Mouse (Mus musculus): Measurements from ENCODE around the gene Tnfrsf8.

DNA sequence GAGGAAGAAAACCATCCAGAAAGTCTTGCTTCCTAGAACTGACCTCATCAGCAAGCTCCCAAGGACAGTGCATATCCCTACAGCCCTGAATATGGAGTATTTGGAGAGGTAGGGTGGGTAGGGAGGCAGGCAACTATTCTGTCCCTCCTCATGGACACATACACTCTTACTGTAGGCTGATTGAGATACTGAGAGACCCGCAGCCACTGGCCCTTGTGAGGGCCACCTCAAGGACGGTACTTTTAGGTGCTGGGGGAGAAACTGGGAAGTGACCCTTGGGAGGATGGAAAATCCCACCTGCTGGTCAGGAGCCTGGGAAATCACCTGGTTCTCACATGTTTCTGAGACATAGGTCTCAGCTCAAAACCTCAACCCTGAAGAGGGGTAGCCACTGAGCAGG, 67.4 kb downstream of the Tnfrsf8 start:
- TF ChIP-seq GATA1 (IDR thresholded peaks at IDR 0.05; ENCODE audit: borderline replicate concordance, low read length) (no peak), FLI1 (IDR thresholded peaks at IDR 0.05; ENCODE audit: low read length) (no peak)

Measured in megakaryocyte, embryonic 14.5 days (primary cell).